Mouse (Mus musculus): ENCODE data around the gene Ugp2. TPM values are rescaled to one million over a fixed set of nuclear protein-coding genes. Genes with fewer than 3 reads are reported as not detected.

Gene Ugp2
- polyA plus RNA-seq, 1 experiment = 11.6 TPM

DNA sequence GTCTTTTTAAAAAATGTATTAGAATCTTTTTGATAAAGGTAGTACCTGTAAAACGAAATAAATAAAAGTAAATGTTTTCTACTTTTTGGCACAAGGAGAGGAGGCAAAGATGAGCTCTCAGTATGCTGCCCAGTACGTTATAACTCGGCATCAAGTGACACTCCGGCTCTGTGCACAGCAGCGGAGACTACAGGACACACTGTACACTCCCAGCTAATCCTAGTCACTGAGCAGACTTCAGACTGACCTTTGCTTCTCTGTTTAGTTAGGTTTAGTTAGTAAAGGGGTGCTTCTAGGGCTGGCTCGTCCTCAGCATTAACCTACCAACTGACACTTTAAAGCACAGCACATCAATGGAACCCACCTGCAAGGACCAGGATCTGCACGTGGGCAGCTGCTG, 19.7 kb downstream of the Ugp2 start:
- TF ChIP-seq MAX (IDR thresholded peaks at IDR 0.05) (no peak), CTCF (IDR thresholded peaks at IDR 0.05; ENCODE audit: control insufficient read depth, insufficient read depth, insufficient read length) (no peak), FOSL1 (IDR thresholded peaks at IDR 0.05; ENCODE audit: insufficient read depth, low read length, poor library complexity, severe bottlenecking) (no peak)
- H3K27me3 ChIP-seq (ENCODE audit: control insufficient read depth, insufficient read depth, insufficient read length) = no peaks in the 10 kb centered on the region
- H3ac ChIP-seq (ENCODE audit: control insufficient read depth, insufficient read length, low read depth) = no peak overlapping the region
- H3K4me3 ChIP-seq (ENCODE audit: insufficient read depth, poor library complexity, severe bottlenecking) = no peak overlapping the region
- H3K79me2 ChIP-seq (ENCODE audit: control insufficient read depth, insufficient read depth) = no peaks in the 10 kb centered on the region
- H3K79me3 ChIP-seq (ENCODE audit: low read depth) = no peaks in the 10 kb centered on the region
- peaks cover 23% of the 10 kb centered on the region for H3K36me3 ChIP-seq (ENCODE audit: control insufficient read depth, insufficient read depth)

DNA sequence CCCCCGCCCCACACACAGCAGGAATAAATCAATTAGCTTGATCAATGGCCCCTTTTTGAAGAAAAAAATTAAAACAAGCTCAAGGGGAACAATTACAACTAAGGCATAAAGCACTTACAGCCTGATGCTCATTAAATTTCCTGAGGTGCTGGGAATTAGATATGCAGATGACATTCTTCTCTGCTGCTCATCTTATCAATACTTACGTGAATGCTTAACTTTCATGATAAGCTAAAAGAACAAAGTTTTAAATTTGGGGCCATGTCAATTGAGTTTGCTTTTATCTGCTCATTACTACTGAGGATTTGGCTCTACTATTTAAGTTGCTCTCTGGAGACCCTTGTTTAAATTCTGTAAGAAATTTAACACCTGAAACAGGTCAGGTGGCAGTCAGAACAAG, 22.1 kb downstream of the Ugp2 start:
- Histone ChIP-seq H3K36me3 (ENCODE audit: control insufficient read depth, insufficient read depth) (peaks cover 19% of the 10 kb centered on the region), H3K79me3 (ENCODE audit: low read depth) (no peaks in the 10 kb centered on the region)
- no peak for TF ChIP-seq MYOD1 (IDR thresholded peaks at IDR 0.05; ENCODE audit: control insufficient read depth, insufficient read length, low read depth)
- no peak for TF ChIP-seq FOSL1 (IDR thresholded peaks at IDR 0.05; ENCODE audit: insufficient read depth, low read length, poor library complexity, severe bottlenecking)
- TF ChIP-seq USF1 (IDR thresholded peaks at IDR 0.05; ENCODE audit: low read depth) = no peak
- TF ChIP-seq MYOG (IDR thresholded peaks at IDR 0.05; ENCODE audit: control insufficient read depth, extremely low read depth, insufficient read length) = no peak
- no peak for TF ChIP-seq CEBPB (IDR thresholded peaks at IDR 0.05; ENCODE audit: low read depth)
- TF ChIP-seq MAX (IDR thresholded peaks at IDR 0.05) = no peak
- TF ChIP-seq CTCF (IDR thresholded peaks at IDR 0.05; ENCODE audit: control insufficient read depth, insufficient read depth, insufficient read length) = no peak

GRCm38 (mm10) chr11:21346020-21346419, 25.0 kb downstream of the Ugp2 start:
- H3K4me3 ChIP-seq (ENCODE audit: insufficient read depth, poor library complexity, severe bottlenecking) = no peak overlapping the region
- H3K79me3 ChIP-seq (ENCODE audit: low read depth) = no peaks in the 10 kb centered on the region
- peaks cover 11% of the 10 kb centered on the region for H3K36me3 ChIP-seq (ENCODE audit: control insufficient read depth, insufficient read depth)
- TF ChIP-seq MAX (IDR thresholded peaks at IDR 0.05) = no peak
- no peak for TF ChIP-seq MYOG (IDR thresholded peaks at IDR 0.05; ENCODE audit: control insufficient read depth, extremely low read depth, insufficient read length)
- no peak for TF ChIP-seq MYOD1 (IDR thresholded peaks at IDR 0.05; ENCODE audit: control insufficient read depth, insufficient read length, low read depth)
- no peaks in the 10 kb centered on the region for H3K79me2 ChIP-seq (ENCODE audit: control insufficient read depth, insufficient read depth)
- H3ac ChIP-seq (ENCODE audit: control insufficient read depth, insufficient read length, low read depth) = no peak overlapping the region
- no peaks in the 10 kb centered on the region for H3K27me3 ChIP-seq (ENCODE audit: control insufficient read depth, insufficient read depth, insufficient read length)

More for the DNA sequence above, 22.1 kb downstream of the Ugp2 start:
- Histone ChIP-seq H3ac (ENCODE audit: control insufficient read depth, insufficient read length, low read depth) (no peak overlapping the region), H3K4me3 (ENCODE audit: insufficient read depth, poor library complexity, severe bottlenecking) (no peak overlapping the region), H3K79me2 (ENCODE audit: control insufficient read depth, insufficient read depth) (no peaks in the 10 kb centered on the region), H3K27me3 (ENCODE audit: control insufficient read depth, insufficient read depth, insufficient read length) (no peaks in the 10 kb centered on the region)

- no peak overlapping the region for H3ac ChIP-seq (ENCODE audit: control insufficient read depth, insufficient read length, low read depth)
- no peak overlapping the region for H3K4me3 ChIP-seq (ENCODE audit: insufficient read depth, poor library complexity, severe bottlenecking)
- TF ChIP-seq CTCF (IDR thresholded peaks at IDR 0.05; ENCODE audit: control insufficient read depth, insufficient read depth, insufficient read length) = no peak
- no peak for TF ChIP-seq CEBPB (IDR thresholded peaks at IDR 0.05; ENCODE audit: low read depth)
- no peak for TF ChIP-seq MYOG (IDR thresholded peaks at IDR 0.05; ENCODE audit: control insufficient read depth, extremely low read depth, insufficient read length)
- TF ChIP-seq USF1 (IDR thresholded peaks at IDR 0.05; ENCODE audit: low read depth) = no peak
- TF ChIP-seq FOSL1 (IDR thresholded peaks at IDR 0.05; ENCODE audit: insufficient read depth, low read length, poor library complexity, severe bottlenecking) = no peak
- no peak for TF ChIP-seq MAX (IDR thresholded peaks at IDR 0.05)
- no peak for TF ChIP-seq MYOD1 (IDR thresholded peaks at IDR 0.05; ENCODE audit: control insufficient read depth, insufficient read length, low read depth)
- no peaks in the 10 kb centered on the region for H3K79me2 ChIP-seq (ENCODE audit: control insufficient read depth, insufficient read depth)
- peaks cover 11% of the 10 kb centered on the region for H3K36me3 ChIP-seq (ENCODE audit: control insufficient read depth, insufficient read depth)
- no peaks in the 10 kb centered on the region for H3K79me3 ChIP-seq (ENCODE audit: low read depth)
- no peaks in the 10 kb centered on the region for H3K27me3 ChIP-seq (ENCODE audit: control insufficient read depth, insufficient read depth, insufficient read length)
Observed at GRCm38 (mm10) chr11:21343490-21343889, 27.5 kb downstream of the Ugp2 start.

GRCm38 (mm10) chr11:21339088-21339487, 31.9 kb downstream of the Ugp2 start:
- TF ChIP-seq CTCF (IDR thresholded peaks at IDR 0.05; ENCODE audit: control insufficient read depth, insufficient read depth, insufficient read length) = no peak
- no peak for TF ChIP-seq CEBPB (IDR thresholded peaks at IDR 0.05; ENCODE audit: low read depth)
- no peak for TF ChIP-seq MYOD1 (IDR thresholded peaks at IDR 0.05; ENCODE audit: control insufficient read depth, insufficient read length, low read depth)
- TF ChIP-seq USF1 (IDR thresholded peaks at IDR 0.05; ENCODE audit: low read depth) = no peak
- TF ChIP-seq FOSL1 (IDR thresholded peaks at IDR 0.05; ENCODE audit: insufficient read depth, low read length, poor library complexity, severe bottlenecking) = no peak
- TF ChIP-seq MYOG (IDR thresholded peaks at IDR 0.05; ENCODE audit: control insufficient read depth, extremely low read depth, insufficient read length) = no peak
- TF ChIP-seq MAX (IDR thresholded peaks at IDR 0.05) = no peak
- no peaks in the 10 kb centered on the region for H3K36me3 ChIP-seq (ENCODE audit: control insufficient read depth, insufficient read depth)
- H3ac ChIP-seq (ENCODE audit: control insufficient read depth, insufficient read length, low read depth) = no peak overlapping the region
- H3K79me2 ChIP-seq (ENCODE audit: control insufficient read depth, insufficient read depth) = no peaks in the 10 kb centered on the region
- H3K4me3 ChIP-seq (ENCODE audit: insufficient read depth, poor library complexity, severe bottlenecking) = no peak overlapping the region
- H3K79me3 ChIP-seq (ENCODE audit: low read depth) = no peaks in the 10 kb centered on the region
- H3K27me3 ChIP-seq (ENCODE audit: control insufficient read depth, insufficient read depth, insufficient read length) = no peaks in the 10 kb centered on the region

DNA sequence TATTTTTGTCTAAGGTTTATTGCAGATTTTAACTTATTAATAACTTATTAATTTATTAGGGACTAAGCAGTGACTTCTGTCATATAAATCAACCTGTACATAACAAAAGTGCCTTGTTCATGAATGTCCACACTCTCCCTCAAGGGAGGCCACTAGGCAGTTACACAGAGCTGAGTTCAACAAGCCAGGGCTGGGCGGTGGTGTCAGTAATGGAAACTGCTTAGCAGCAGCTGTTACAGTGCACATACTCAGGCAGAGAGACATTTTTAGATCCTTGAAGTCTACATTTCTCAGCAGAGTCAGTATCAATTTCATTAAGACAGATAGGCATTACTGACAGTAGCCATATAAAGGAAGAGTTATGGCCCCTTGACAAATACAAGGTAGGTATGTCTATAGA, 33.1 kb downstream of the Ugp2 start:
- H3ac ChIP-seq (ENCODE audit: control insufficient read depth, insufficient read length, low read depth) = no peak overlapping the region
- no peaks in the 10 kb centered on the region for H3K79me3 ChIP-seq (ENCODE audit: low read depth)
- no peaks in the 10 kb centered on the region for H3K27me3 ChIP-seq (ENCODE audit: control insufficient read depth, insufficient read depth, insufficient read length)
- TF ChIP-seq MYOD1 (IDR thresholded peaks at IDR 0.05; ENCODE audit: control insufficient read depth, insufficient read length, low read depth) (no peak), MAX (IDR thresholded peaks at IDR 0.05) (no peak), CEBPB (IDR thresholded peaks at IDR 0.05; ENCODE audit: low read depth) (no peak), MYOG (IDR thresholded peaks at IDR 0.05; ENCODE audit: control insufficient read depth, extremely low read depth, insufficient read length) (no peak), USF1 (IDR thresholded peaks at IDR 0.05; ENCODE audit: low read depth) (no peak), FOSL1 (IDR thresholded peaks at IDR 0.05; ENCODE audit: insufficient read depth, low read length, poor library complexity, severe bottlenecking) (no peak), CTCF (IDR thresholded peaks at IDR 0.05; ENCODE audit: control insufficient read depth, insufficient read depth, insufficient read length) (no peak)
- H3K4me3 ChIP-seq (ENCODE audit: insufficient read depth, poor library complexity, severe bottlenecking) = no peak overlapping the region
- no peaks in the 10 kb centered on the region for H3K79me2 ChIP-seq (ENCODE audit: control insufficient read depth, insufficient read depth)
- H3K36me3 ChIP-seq (ENCODE audit: control insufficient read depth, insufficient read depth) = peaks cover 8% of the 10 kb centered on the region
